Mouse (Mus musculus) B cell, adult 2 months (primary cell): ENCODE data around the gene Rps6.
"Not testable (repeated sequence)": the region's sequence is repeated elsewhere in the genome, so short reads cannot be mapped to it uniquely, and the experiment has no call there.

ENCODE experiments used
- DNase-seq, 2 experiments: peaks; one replicate each; pipeline ENCODE4 v3.0.0; 2022

Gene Rps6

DNA sequence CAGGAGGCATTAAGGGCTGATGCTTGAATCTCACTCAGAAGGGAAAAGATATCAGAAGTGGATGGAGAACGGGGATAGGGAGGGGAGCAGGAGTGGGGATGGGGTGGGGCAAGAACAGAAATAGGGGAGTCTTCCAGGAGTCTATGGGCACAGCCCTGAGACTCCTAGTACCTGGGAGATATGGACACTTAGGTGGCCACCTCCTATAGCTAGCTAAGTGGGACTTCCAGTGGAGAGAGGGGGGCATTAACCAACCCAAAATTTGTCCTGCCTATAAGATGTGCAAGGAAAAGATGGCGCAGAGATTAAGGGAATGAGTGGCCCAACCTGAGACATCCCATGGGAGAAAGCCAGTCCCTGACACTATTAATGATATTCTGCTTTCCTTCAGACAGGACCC lies 5.9 kb downstream of the Rps6 start:
- DNase-seq: no peak

DNA sequence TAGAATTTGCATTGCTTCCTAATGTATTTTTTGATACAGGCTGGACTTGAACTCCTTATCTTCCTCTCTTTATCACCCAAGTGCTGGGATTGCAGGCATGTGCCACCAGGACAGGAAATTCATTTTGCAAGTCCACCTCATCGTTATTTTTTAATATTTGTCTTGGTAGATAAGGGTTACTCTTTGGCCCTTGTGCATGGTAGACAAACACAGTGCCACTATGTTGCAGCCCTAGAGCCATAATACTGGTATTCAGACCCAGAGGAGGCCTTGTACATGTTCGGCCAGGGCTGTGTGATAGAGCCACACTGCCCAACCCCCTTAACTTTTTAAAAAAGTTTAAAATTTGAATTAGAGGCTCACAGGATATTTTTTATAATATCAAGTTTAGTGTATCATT lies 10.0 kb downstream of the Rps6 start:
- no peak for DNase-seq

DNA sequence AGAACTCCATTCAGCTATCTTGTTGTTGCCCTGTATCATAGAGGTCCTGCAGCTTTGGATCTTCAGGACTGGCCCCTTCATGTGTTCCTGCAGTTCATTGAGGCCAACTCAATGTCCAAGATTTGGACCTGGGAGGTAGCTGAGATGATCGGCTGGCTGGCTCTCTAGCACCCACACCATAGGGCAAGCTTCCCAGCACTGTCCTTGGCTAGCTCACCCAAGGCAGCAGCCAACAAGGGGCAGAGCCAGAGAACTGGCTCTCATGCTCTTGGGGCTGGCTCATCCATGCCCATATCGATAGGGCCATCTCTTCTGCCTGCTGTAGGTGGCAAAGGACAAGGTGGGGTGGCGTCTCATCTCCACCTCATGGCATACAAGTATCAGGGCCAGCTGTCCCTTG lies 11.8 kb downstream of the Rps6 start:
- no peak for DNase-seq

DNA sequence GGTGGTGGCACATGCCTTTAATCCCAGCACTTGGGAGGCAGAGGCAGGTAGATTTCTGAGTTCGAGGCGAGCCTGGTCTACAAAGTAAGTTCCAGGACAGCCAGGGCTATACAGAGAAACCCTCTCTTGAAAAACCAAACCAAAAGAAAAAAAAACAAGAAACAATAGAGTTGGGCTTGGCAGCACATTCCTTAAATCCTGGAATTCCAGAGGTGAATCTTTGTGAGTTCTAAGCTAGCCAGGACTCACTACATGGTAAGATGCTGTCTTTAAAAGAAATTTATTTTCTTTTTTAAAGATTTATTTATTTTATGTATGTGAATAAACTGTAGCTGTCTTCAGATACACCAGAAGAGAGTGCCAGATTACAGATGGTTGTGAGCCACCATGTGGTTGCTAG lies 16.1 kb downstream of the Rps6 start:
- not testable (repeated sequence) for DNase-seq

DNA sequence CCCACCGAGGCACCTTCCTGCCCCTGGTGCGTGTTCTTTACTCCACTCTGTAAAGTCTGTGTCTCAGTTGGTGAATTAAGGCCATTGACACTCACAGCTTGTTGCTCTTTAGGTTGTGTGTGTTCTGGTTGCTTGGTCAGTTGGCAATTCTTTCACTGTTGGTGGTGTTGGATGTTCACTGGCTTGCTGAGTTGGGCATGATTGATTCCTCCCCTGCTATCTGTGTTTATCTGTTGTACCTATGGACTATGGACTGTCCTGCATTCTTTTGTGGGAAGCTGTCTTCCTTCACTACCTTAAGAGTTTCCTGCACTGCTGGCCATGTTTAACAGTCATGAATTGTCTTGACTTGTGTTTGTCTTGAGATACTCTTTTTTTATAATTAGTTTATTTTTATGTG lies 25.3 kb downstream of the Rps6 start:
- DNase-seq: no peak

DNA sequence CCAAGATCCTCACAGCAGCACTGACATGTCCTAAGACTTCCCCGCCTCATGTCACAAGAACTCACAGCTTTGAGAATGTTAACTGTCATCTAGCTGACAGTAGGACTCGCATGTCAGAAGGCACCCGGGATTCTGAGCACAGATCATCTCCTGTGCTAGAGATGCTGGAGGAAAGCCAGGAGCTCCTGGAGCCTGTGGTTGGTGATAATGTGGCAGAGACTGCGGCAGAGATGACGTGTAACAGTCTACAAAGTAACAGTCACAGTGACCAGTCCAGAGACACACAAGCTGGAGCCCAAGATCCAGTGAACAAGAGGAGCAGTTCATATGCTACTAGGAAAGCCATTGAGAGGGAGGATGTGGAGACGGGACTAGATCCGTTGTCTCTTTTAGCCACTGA lies 32.1 kb downstream of the Rps6 start:
- DNase-seq: no peak

DNA sequence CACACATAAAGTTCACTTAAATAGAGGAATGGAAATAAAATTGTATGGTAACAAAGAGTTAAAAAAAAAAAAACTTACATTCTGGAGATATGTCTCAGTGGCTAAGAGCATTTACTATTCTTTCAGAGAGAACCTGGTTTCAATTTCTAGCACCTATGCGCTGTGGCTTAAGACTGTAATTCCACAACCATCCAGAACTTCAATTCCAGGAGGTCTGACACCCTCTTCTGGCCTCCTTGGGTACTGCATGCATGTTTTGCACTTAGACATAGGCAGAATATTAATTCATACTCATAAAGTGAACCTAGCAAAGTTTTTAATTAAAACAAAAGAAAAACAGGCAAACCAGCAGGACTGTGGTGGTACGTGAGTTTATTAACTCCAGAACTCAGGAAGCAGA lies 34.0 kb downstream of the Rps6 start:
- peak; percentile 63 to 68 for DNase-seq

DNA sequence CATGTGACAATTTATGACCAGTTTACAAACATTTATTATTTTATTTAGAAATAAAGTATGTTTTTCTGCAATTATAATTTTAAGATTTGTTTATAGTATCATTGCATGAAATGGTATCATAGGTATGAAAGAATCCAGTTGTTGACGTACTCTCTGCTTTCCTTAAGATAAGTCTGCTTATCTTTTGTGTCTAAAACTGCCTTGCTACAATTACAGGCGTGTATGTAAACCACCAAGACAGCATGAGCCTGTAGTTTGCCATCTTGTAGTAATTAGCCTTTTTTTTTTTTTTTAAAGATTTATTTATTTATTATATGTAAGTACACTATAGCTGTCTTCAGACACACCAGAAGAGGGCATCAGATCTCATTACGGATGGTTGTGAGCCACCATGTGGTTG lies 42.4 kb downstream of the Rps6 start:
- DNase-seq: no peak

DNA sequence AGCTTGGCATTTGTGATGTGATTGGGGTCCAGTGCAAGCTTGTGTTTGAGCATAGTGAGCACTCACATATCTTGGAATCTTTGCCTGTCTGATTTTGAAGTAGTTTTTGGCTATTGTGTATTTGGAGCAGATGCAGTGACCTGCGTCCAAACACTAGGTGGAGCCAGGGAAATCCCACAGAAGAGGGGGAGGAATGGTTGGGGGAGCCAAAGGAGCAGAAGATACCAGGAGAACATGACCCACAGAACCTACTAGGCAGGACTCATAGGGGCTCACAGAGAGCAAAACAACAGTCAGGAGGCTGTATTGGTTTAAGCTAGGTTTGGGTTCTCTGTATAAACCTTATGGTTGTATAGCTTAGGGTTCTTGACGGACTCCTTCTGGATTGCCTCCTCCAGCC lies 46.6 kb downstream of the Rps6 start:
- DNase-seq: no peak
